ENCODE assay signal across 15 mouse cellular contexts in the genomic region with DNA sequence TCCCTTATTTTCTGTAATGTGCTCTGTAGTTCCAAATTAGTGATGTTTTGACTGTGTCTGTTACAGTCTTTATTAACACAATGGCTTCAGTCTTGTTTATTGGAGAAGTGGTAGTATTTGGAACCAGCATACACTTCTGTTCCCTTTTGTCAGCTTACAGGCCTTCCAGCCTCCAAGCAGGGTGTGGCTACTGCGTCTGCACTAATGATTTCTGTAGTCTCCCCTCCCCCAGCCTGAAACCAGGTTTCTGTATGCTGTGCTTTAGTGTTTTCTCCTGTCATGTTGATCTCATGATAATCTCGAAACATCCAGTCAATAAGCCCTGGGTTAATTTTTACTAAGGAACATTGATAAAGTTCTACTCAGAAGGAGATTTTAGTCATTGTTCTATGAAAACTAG.
"Had no signal": no experiment of that assay in that cellular context is flagged by ENCODE, and none has a peak within 500 bp of the region (broad histone marks: within the 10 kb centered on the region; RNA-seq: fewer than 3 reads in every experiment).

No protein-coding gene starts in this region.

- H3K27me3 ChIP-seq: limb, embryonic 13.5 days; liver, embryonic 13.5 days; midbrain, embryonic 13.5 days; neural tube, embryonic 15.5 days had no signal

- ATAC-seq: midbrain, embryonic 13.5 days had no signal

- H3K27ac ChIP-seq: limb, embryonic 13.5 days; liver, embryonic 13.5 days; midbrain, embryonic 13.5 days; neural tube, embryonic 15.5 days had no signal

- H3K4me3 ChIP-seq: limb, embryonic 13.5 days; liver, embryonic 13.5 days; midbrain, embryonic 13.5 days; myocyte; neural tube, embryonic 15.5 days had no signal

- H3K9me3 ChIP-seq: limb, embryonic 13.5 days; liver, embryonic 13.5 days; midbrain, embryonic 13.5 days; neural tube, embryonic 15.5 days had no signal

- H3K4me1 ChIP-seq: limb, embryonic 13.5 days; midbrain, embryonic 13.5 days had no signal

- H3K36me3 ChIP-seq: limb, embryonic 13.5 days; liver, embryonic 13.5 days; midbrain, embryonic 13.5 days; neural tube, embryonic 15.5 days had no signal

- DNase-seq: kidney, adult 11 months; kidney, adult 9 months; kidney, postnatal 10 days; layer of hippocampus, adult 9-11 months; liver, embryonic 13.5 days; lung, adult 18-20 months; lung, postnatal 36 days; right cerebral cortex, adult 18-20 months; right cerebral cortex, postnatal 25 days; thymus, adult 2 months; thymus, postnatal 25 days had no signal

- H3K9ac ChIP-seq: limb, embryonic 13.5 days; liver, embryonic 13.5 days; midbrain, embryonic 13.5 days; neural tube, embryonic 15.5 days had no signal

- H3K4me2 ChIP-seq: limb, embryonic 13.5 days; liver, embryonic 13.5 days; midbrain, embryonic 13.5 days; neural tube, embryonic 15.5 days had no signal
